Mouse (Mus musculus) lung, adult 2 months (tissue): ENCODE measurements around the gene Tnfrsf14. TPM values are rescaled to one million over a fixed set of nuclear protein-coding genes. Genes with fewer than 3 reads are reported as not detected.

Experiments
- DNase-seq: peaks from one replicate; pipeline ENCODE4 v3.0.0; 2022
- H3K4me1 ChIP-seq: fragments of 200-500 bp; 2 replicates; pipeline ENCODE4 v1.6.1; 2011; ENCODE audit warnings: low read length; ENCODE audit not compliant: control insufficient read depth, insufficient read depth
- H3K4me3 ChIP-seq: fragments of 200-500 bp; replicated peaks from 2 replicates; pipeline ENCODE3; 2011; ENCODE audit warnings: low read depth, mild to moderate bottlenecking, control low read depth, low read length; ENCODE audit errors: extremely low read depth
- CTCF ChIP-seq: fragments of 200-500 bp; IDR thresholded peaks from 2 replicates; pipeline ENCODE4 v1.5.1; 2011; ENCODE audit warnings: mild to moderate bottlenecking, low read length, control low read depth; ENCODE audit not compliant: insufficient read depth
- POLR2A ChIP-seq: fragments of 200-500 bp; IDR thresholded peaks from 2 replicates; pipeline ENCODE4 v1.6.1; 2011; ENCODE audit warnings: low read depth, mild to moderate bottlenecking, control low read depth, low read length, borderline replicate concordance; ENCODE audit errors: extremely low read depth
- WGBS: fragments of 180-500 bp; shearing (Covaris S2); methylation state at CpG from one replicate; pipeline ENCODE4 v1.1.7; 2018; 5-methylcytosine and 5-hydroxymethylcytosine counted together
- polyA plus RNA-seq: library from polyadenylated mRNA; depleted of rRNA; stranded (reverse); fragments of >200 nt; gene quantifications from 2 replicates; pipeline ENCODE4 v1.2.3, GENCODE M21; 2012

The Tnfrsf14 gene
- polyA plus RNA-seq, 1 experiment: 56.8 TPM

- TF ChIP-seq CTCF: no peak
- no peak for TF ChIP-seq POLR2A
- 14% methylated on average over 16 of the region's 16 CpGs for WGBS
- DNase-seq: no peak
- no peak overlapping the region for H3K4me3 ChIP-seq
- 0 out of 2 replicates have a peak, but pooled peaks cover 3% of the 10 kb centered on the region for H3K4me1 ChIP-seq
These were observed 21.2 kb upstream of the Tnfrsf14 start for GRCm38 (mm10) chr4:154949589-154949982.

DNA sequence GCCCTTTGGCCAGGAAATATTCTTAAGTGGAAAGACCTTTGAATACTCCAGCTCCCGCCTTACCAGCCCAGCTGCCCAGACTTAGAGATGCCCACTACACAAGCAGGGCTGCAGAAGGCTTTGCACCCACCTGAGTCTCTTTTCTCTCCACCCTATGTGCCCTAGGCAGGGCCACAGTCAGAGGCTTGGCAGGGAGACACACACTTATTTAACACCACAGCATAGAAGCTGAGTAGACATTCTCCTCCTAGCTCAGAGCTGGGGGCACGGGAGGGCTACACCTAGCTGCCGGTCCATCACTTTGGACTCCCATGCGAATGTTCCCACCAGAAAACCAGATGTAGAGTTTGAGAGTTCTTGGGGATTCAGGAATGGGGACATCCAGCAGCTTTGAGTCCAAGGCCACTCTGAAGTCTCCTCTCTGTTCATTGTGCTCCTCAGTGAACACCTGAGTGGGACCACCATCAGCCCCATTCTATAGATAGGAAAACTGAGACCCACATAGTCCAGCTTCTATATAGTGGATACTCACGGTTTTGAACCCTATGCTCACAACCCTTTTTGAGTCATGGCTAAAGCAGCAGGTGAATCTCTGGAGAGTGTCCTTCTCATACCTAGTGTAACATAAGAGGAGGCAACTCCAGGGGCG, 20.7 kb upstream of the Tnfrsf14 start:
- no peak for DNase-seq
- TF ChIP-seq CTCF (no peak), POLR2A (no peak)
- Histone ChIP-seq H3K4me3 (no peak overlapping the region), H3K4me1 (0 out of 2 replicates have a peak, but pooled peaks cover 3% of the 10 kb centered on the region)
- 63% methylated on average over 6 of the region's 6 CpGs for WGBS

DNA sequence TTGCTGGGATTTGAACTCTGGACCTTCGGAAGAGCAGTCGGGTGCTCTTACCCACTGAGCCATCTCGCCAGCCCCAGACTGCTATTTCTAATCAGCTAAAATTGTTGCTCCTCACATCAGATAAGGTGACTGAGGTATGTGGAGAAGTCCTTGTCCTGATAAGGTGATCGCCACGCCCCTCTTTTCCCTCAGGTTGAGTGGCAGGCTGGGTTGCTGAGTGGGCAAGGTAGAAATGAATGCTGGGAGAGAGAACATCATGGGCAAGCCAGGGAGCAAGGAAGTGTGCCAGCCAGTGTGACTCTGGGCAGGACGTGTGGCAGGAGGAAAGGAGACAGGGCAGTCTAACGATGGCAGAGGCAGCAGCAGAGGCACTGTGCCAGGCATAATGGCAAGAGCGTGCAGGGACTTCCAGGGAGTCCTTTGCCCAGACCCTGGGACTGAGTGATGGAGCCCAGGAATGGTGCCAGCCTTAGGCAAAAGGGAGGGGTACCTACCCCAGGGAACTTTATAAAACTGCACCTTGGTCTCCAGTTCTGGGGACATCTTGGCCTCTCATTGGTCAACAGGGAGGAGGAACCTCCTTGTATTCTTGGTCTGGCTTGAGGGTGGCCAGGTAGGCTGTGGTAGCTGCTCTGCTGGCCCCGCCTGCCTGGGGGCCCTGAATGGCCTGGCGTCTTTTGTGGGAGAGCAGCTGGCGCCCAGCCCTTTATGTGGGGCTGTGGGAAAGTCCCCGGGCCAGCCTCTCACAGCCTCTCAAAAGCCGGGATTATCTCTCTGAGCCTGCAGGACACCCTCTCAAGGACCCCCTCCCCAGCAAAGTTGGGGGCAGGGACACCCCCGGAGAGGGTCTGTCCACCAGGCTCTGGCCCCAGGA, 19.9 kb upstream of the Tnfrsf14 start:
- peak; percentile 36 for DNase-seq
- TF ChIP-seq CTCF (no peak), POLR2A (no peak)
- Histone ChIP-seq H3K4me3 (no peak overlapping the region), H3K4me1 (0 out of 2 replicates have a peak, but pooled peaks cover 3% of the 10 kb centered on the region)
- WGBS: 36% methylated on average over 14 of the region's 14 CpGs

GRCm38 (mm10) chr4:154946319-154946718, 18.0 kb upstream of the Tnfrsf14 start:
- WGBS: 11% methylated on average over 8 of the region's 8 CpGs
- TF ChIP-seq POLR2A (no peak), CTCF (no peak)
- H3K4me1 ChIP-seq: 0 out of 2 replicates have a peak, but pooled peaks cover 3% of the 10 kb centered on the region
- H3K4me3 ChIP-seq: peak overlapping the region; percentile 14
- DNase-seq: peak; percentile 61

DNA sequence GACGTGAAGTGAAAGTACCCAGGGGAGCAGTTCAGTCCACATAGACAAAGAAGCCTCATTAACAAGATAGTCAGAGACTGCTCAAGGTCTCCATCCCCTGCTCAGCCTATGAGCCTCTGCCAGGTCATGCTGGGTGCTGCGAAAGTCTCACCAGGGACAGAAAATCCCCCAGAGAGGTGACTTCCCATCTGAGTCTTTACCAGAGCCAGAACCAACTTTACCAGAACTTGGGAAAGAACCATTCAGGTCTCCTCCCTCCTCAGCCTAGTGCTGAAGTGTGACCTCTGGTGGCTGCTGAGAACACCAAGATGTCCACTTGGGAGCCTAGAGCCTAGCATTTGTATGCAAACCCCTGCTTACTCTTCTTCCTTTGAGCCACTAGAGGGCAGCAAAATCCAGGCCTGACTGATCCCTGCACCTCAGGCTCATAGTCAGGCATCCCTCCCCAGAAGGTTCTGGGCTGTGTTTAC, 15.8 kb upstream of the Tnfrsf14 start:
- 17% methylated on average over 2 of the region's 2 CpGs for WGBS
- DNase-seq: peak; percentile 55

GRCm38 (mm10) chr4:154943323-154944039, 15.1 kb upstream of the Tnfrsf14 start:
- Histone ChIP-seq H3K4me3 (no peak overlapping the region), H3K4me1 (0 out of 2 replicates have a peak, but pooled peaks cover 3% of the 10 kb centered on the region)
- no peak for DNase-seq
- TF ChIP-seq POLR2A: no peak
- WGBS: 87% methylated on average over 6 of the region's 6 CpGs

More for the DNA sequence above, 15.8 kb upstream of the Tnfrsf14 start:
- Histone ChIP-seq H3K4me1 (0 out of 2 replicates have a peak, but pooled peaks cover 3% of the 10 kb centered on the region), H3K4me3 (no peak overlapping the region)
- TF ChIP-seq POLR2A (no peak), CTCF (peak; percentile 92)

- DNase-seq: no peak
- Histone ChIP-seq H3K4me3 (no peak overlapping the region), H3K4me1 (0 out of 2 replicates have a peak, but pooled peaks cover 3% of the 10 kb centered on the region)
- 69% methylated on average over 10 of the region's 10 CpGs for WGBS
- TF ChIP-seq POLR2A (no peak), CTCF (no peak)
These were observed 14.4 kb upstream of the Tnfrsf14 start for GRCm38 (mm10) chr4:154942632-154943322.

GRCm38 (mm10) chr4:154941831-154942230, 13.5 kb upstream of the Tnfrsf14 start:
- 74% methylated on average over 4 of the region's 5 CpGs for WGBS
- no peak for TF ChIP-seq POLR2A
- no peak for TF ChIP-seq CTCF

More at GRCm38 (mm10) chr4:154941831-154942230, 13.5 kb upstream of the Tnfrsf14 start:
- 0 out of 2 replicates have a peak, but pooled peaks cover 3% of the 10 kb centered on the region for H3K4me1 ChIP-seq
- no peak for DNase-seq
- H3K4me3 ChIP-seq: no peak overlapping the region
